Mouse (Mus musculus): Measurements from ENCODE around the gene Arl2.

GRCm38 (mm10) chr19:6178775-6179174 is 37.4 kb upstream of the Arl2 start:
- TF ChIP-seq POLR2A (IDR thresholded peaks at IDR 0.05; ENCODE audit: insufficient read depth, low read depth, low read length) (no peak), CTCF (IDR thresholded peaks at IDR 0.05; ENCODE audit: insufficient read depth, low read depth, low read length) (no peak)

All from olfactory bulb, adult 2 months (tissue).